Mouse (Mus musculus) thymus, postnatal 4 days (tissue): ENCODE results near the gene Lgr4.

Experiments
- DNase-seq: peaks from one replicate; pipeline ENCODE4 v3.0.0; 2021

The Lgr4 gene

DNA sequence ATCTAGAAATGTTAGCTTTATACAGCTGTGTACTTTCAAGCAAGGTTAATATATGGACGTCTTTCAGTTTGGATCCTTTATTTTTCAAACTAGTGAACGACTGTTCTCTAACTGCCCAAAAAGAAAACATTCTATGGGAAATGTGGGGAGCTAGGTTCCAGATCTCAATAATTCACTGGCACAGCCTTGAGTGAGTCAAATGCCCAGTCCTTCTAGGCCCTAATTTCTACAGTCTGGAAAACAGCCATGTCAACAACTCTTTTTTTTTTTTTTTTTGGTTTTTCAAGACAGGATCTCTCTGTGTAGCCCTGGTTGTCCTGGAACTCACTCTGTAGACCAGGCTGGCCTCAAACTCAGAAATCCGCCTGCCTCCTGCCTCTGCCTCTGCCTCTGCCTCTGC is 4.9 kb downstream of the Lgr4 start:
- DNase-seq: no peak

- no peak for DNase-seq
Measured at GRCm38 (mm10) chr2:109923031-109923430, 5.6 kb downstream of the Lgr4 start.

DNA sequence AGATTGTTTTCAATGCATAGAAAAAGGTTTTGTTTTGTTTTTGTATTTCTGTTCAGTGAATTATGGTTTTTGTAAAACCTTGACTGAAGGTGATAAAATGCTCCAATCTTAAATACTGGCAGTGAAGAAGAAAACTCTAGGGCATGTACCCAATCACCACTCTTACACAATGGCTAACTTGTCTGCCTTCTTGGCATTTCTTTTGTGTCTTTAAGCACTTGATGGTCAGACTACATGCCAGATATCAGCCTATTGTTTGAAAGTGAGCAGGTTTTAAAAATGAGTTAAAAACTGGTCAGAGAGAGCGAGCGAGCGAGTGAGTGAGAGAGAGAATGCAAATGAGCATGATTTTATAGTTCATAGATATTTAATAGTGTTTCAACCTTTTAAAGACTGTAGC is 6.5 kb downstream of the Lgr4 start:
- no peak for DNase-seq

DNA sequence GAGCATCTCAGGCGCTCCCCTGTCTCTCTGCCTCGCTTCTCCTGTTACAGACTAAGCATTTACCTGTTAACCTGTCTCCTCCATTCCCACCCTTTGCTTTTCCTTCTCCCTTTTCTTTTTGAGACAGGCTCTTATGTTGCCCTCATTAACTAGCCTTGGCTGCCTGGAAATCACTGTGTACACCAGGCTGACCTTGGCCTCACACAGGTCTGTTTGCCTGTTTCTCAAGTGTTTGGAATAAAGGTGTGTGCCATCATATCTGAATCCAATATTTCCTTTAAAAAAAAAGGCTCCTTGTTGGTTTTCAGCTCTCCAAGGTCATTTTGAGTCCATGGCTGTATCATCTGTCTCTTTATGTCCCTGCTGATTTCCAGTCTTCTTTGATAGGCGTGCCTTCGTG is 9.5 kb downstream of the Lgr4 start:
- DNase-seq: no peak

DNA sequence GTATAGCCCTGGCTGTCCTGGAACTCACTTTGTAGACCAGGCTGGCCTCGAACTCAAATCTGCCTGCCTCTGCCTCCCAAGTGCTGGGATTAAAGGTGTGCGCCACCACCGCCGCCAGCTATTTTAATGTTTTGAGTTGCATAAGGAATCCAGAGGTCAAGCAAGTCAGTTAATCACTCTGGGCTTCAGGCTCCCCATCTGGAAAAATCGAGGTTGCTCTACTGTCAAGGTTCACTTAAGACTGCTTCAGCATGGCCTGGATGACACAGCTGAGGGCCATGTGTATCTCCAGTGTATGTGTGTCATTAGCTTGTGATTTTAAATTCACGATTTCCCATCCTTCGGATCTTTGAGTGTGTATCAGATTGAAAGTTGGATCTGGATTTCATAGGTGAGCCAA is 10.0 kb downstream of the Lgr4 start:
- DNase-seq: no peak

DNA sequence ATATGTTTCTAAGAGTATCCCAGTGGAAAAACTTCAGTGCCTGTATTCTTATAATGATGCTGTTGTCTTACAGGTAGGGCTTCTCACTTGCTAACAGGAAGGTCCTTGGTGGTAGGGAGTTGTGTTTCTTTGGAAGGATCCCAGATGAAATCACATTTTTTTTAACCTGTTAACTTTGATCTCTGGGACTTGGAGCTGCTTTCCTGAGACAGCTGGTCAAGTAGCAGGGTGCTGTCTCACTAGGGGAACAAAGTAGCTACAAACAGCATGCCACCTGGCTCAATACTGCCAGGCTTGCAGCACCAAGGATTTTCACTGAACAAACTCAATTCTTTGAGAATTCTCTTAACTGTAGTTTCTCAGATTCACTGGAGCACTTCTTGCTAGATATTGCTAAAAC is 10.4 kb downstream of the Lgr4 start:
- no peak for DNase-seq

DNA sequence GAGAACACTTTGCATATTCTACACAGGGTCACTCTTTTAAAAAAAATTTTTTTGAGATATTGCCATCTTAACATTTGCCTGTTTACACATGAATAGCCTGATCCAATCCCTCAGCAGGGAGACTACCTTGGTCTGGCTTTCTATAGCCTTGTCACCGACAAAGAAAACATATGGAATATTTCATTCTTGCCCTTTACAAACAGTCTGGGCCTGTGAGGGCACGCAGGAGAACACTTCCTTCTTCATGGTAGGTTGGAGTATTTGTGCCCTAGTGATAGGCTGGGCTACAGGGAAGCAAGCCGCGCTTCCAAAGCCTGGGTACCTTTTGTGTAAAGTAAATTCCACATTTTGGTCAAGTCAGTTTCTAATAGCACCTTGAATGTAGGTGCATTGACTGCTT is 11.3 kb downstream of the Lgr4 start:
- DNase-seq: no peak

GRCm38 (mm10) chr2:109929256-109929655 is 11.8 kb downstream of the Lgr4 start:
- no peak for DNase-seq

GRCm38 (mm10) chr2:109930366-109930765 is 12.9 kb downstream of the Lgr4 start:
- no peak for DNase-seq

DNA sequence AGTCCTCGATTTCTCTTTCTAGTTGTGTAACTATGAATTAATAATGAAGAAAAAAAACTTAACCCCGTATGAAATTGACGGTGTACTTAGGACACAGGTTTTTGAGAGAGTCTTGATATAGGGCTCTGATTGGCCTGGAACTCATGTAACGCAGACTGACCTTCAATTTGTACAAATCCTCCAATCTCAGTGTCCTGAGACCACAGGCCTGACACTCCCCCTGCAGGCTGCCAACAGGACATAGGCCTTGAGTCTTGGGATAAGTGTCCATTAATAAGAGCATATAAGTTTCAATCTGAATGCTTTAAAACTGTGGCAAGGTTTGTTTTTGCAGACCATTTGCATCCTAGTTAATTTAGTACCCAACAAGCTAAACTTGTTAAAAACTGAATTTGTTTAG is 13.3 kb downstream of the Lgr4 start:
- DNase-seq: no peak

- no peak for DNase-seq
Measured at GRCm38 (mm10) chr2:109931978-109932780, 14.7 kb downstream of the Lgr4 start.

- DNase-seq: no peak
Measured at GRCm38 (mm10) chr2:109933151-109933550, 15.7 kb downstream of the Lgr4 start.

GRCm38 (mm10) chr2:109934086-109934485 is 16.6 kb downstream of the Lgr4 start:
- DNase-seq: no peak

DNA sequence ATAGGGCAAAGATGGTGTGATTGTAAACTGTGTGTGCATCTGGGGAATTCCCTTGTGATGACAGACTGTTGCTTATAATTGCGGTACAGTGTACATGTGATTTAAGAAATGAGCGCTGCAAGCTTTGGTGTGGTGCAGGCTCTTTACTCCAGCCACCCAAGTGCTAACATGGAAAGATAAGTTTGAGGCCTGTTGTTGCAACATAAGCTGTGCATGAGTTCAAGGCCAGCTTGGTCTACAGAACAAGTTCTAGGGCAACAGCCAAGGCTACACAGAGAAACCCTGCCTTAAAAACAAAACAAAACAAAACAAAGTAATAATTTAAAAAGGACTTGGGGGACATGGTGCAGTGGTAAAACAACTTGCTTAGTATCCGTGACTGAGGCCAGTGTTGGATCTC is 17.7 kb downstream of the Lgr4 start:
- no peak for DNase-seq

GRCm38 (mm10) chr2:109935754-109936409 is 18.4 kb downstream of the Lgr4 start:
- DNase-seq: no peak

- no peak for DNase-seq
Measured at GRCm38 (mm10) chr2:109936410-109936755, 18.9 kb downstream of the Lgr4 start.

- DNase-seq: no peak
Measured at GRCm38 (mm10) chr2:109941973-109942444, 24.6 kb downstream of the Lgr4 start.

DNA sequence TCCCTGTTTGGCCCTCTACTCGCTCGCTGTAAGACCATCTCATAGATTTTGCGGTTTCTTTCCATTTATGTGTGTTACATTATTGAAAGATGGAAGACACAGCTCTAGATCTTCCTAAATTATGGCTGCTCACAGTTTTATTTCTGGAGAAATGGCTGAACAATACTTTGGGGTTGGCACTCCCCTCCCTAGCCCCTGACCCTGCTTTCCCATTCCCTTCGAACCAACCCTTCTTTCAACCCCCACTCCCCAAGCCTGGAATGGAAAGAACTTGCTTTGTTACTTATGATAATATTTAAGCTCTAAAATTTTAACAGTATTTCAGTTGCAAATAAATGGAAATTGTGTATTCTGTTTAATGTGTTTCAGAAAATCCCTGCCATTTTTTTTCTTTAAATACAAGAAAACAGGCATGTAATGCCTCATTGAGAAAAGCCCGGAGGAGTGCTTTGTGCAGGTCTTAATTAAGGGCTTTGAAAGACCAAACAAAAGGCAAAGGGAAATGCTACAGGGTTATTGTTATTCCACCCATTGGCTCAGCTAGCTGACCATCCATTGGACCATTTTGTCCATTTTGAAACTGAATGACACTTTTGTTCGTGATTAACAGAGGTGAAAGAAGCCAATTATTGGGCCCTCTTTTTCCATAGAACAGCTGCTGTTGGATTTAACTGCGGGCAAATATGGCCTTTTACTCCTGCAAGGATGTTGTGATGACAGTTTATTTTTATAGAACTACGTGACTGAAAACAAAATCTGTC is 25.5 kb downstream of the Lgr4 start:
- no peak for DNase-seq

GRCm38 (mm10) chr2:109944995-109945394 is 27.5 kb downstream of the Lgr4 start:
- no peak for DNase-seq

GRCm38 (mm10) chr2:109945532-109945931 is 28.1 kb downstream of the Lgr4 start:
- no peak for DNase-seq

DNA sequence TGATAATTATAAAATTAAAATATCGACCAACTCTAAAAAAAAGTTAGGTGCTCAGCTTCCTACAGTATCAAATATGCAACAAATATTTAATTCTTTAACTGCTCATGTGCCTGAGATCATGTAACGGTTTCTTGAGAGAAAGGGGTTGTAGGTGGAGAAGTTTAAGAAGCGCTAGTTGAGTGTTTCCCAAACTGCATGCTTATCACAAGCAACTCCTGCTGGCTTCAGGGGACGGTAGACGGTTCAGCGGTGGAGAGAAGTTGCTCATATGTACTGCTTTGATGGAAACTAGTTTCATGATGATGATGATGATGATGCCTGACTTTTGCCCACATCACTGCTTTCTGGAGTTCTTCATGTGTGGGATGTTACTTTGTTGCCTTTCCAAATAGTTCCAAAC is 29.0 kb downstream of the Lgr4 start:
- DNase-seq: no peak

GRCm38 (mm10) chr2:109949519-109949918 is 32.1 kb downstream of the Lgr4 start:
- no peak for DNase-seq

GRCm38 (mm10) chr2:109950311-109950710 is 32.9 kb downstream of the Lgr4 start:
- no peak for DNase-seq

DNA sequence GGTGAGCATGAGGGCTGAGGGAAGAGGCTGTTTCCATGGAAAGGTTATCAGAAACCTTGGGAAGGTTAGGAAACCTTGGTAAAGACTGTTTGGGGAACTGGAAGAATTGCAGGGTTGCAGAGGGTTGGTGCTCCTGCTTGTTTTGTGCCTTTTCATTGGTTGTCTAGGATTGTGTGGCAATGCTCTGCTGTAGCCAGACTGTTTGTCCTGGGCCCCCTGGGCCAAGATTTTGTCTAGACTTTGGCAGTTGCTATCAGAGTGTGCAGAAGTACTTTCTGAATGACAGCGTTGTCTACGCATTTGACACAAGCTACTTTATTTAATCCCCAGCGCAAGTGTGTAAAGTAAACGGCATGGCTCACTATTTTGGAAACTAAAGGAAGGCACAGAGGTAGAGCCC is 33.6 kb downstream of the Lgr4 start:
- DNase-seq: no peak
